Mouse (Mus musculus): ENCODE data around the gene Fbll1.
"Not testable (repeated sequence)": the region's sequence is repeated elsewhere in the genome, so short reads cannot be mapped to it uniquely, and the experiment has no call there.

Fbll1 gene

GRCm38 (mm10) chr11:35798874-35799273, at the start of gene Fbll1:
Gene Fbll1 (minus strand): TSS chr11:35798884.
- DNase-seq (ENCODE audit: low read depth, low spot score) = peak; percentile 67

GRCm38 (mm10) chr11:35844299-35844698, 45.6 kb upstream of the Fbll1 start:
- DNase-seq (ENCODE audit: low read depth, low spot score) = no peak

DNA sequence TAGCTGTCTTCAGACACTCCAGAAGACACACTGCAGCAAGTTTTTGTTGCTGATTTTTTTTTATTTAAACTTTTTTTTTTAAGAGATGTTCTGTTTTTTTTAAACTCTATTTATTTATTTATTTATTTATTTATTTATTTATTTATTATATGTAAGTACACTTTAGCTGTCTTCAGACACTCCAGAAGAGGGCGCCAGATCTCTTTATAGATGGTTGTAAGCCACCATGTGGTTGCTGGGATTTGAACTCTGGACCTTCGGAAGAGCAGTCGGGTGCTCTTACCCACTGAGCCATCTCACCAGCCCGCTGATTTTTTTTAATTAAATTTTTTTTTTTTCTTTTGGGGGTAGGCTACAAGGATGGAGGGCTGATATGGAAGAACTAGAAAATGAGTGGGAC, 43.9 kb upstream of the Fbll1 start:
- not testable (repeated sequence) for DNase-seq (ENCODE audit: low read depth, low spot score)

DNA sequence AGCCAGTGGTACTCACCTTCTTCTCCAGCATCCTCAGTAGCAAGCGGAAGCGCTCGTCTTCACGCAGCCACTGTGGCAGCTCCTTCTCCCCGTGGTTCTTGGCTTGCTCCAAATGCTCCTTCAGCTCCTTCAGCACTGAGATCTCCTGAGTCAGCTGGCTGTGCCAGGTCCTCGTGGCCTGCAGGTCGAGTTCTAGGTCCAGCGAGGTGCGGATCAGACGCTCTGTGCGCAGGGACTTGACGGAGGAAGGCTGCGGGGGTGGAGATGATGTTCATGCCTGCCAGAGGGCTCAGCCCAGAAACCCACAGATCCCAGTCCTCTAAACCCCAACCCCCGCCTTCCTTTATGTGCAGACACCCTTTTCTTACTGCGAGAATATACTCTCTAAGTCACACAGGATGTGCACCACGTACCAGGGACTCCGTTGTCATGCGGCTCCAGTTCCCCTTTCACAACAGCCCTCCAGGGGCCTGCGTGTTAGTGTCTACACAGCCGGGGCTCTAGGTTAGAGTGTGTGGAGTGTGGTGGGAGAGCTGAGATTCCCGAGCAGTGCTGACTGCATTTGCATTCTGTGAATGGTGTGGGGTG, 43.1 kb upstream of the Fbll1 start:
- no peak for DNase-seq (ENCODE audit: low read depth, low spot score)

GRCm38 (mm10) chr11:35840806-35841205, 42.1 kb upstream of the Fbll1 start:
- DNase-seq (ENCODE audit: low read depth, low spot score) = not testable (repeated sequence)

DNA sequence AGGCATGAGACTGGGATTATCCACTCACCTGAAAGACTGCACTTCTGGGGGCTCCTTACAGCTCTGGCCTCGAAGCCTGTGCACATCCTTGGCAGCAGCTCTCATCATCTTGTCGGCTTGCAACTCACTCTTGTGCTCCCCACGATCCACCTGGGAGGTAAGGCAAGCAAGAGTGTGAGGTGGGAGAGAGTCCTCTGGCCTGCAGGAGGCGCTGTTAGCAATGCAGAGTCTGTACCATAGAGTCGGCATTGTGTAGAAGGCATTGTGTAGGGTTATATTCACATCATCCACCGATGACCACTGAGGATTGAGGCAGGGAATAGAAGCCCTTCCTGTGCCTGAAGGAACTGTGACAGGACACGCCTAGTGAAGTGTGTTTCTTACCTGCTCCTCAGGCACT, 41.6 kb upstream of the Fbll1 start:
- no peak for DNase-seq (ENCODE audit: low read depth, low spot score)

- DNase-seq (ENCODE audit: low read depth, low spot score) = peak; percentile 81
Observed at GRCm38 (mm10) chr11:35838345-35839338, 40.0 kb upstream of the Fbll1 start.

DNA sequence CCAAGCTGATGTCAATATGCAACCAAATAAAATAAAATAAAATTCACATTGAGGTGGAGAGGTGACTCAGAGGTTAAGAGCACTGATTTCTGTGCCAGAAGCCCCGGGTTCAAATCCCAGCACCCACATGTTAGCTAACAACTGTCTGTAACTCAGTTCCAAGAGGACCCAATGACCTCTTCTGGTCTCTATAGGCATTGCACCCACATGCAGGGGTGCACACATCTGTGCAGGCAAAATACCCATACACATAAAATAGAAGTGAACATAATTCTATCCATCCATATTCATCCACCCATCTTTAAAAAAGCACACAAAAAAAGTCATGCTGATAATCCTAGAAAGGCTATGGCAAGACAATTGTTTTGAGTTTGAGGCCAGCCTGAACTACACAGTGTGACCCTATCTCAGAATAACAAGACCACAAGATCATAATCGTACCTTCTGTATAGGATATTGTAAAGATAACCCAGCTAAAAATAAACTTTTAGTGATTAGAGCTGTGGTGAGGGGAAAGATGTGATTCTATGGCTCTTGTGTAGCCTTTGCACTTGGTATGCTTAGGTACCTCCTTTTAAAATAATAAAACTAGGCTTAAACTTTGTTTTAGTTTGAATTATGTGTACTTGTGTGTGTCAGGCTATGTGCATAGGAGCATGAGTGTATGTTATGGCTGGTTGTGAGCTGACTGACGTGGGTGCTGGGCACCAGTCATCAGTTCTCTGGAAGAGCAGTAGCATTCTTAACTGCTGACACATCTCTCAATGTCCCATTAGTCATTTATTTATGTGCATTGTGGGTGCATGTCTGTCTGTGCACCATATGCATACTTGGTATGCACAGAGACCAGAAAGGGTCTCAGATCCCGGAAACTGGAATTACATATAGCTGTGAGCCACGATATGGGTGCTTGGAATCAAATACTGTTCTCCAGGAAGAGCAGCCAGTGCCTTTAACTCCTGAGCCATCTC, 38.8 kb upstream of the Fbll1 start:
- DNase-seq (ENCODE audit: low read depth, low spot score) = no peak

- DNase-seq (ENCODE audit: low read depth, low spot score) = peak; percentile 88
Observed at GRCm38 (mm10) chr11:35834022-35834760, 35.5 kb upstream of the Fbll1 start, which contains the start of gene Rars. Gene Rars (minus strand): TSS chr11:35834506.

DNA sequence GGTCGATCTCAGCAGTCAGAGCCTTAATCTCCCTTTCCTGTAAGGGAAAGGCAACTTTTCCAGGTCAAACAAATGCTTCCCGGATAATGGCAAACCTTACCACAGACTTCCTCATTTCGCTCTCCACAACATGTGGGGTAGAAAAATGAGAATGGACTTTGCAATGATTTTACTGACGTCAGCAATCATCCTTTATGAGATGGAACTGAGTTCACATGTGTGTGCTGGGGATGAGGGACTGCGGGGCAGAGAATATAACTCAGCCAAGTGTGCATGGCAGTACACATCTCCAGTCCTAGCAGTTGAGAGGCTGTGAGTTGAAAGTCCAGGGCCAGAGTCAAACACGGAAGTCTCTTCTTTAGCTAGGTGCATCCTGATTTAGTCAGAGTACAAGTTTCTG, 34.6 kb upstream of the Fbll1 start:
- DNase-seq (ENCODE audit: low read depth, low spot score) = no peak

DNA sequence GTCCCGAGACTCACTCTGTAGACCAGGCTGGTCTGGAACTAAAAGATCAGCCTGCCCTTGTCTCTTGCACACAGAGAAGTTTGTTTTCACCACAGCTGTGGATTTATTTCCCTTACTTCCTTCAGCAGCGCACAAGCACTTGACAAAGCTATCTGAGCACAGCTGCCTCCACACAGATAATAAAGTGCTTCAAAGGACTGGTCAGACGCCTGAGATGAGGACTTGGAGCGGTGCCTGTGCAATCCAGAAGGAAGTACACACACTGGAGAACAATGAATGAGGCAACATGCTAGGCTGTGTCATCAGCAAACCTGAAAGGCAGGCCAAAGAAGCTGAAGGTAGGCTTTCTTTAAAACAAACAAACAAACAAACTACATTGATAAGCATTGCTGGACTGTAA, 33.5 kb upstream of the Fbll1 start:
- DNase-seq (ENCODE audit: low read depth, low spot score) = no peak

GRCm38 (mm10) chr11:35827714-35828113, 29.0 kb upstream of the Fbll1 start:
- no peak for DNase-seq (ENCODE audit: low read depth, low spot score)

DNA sequence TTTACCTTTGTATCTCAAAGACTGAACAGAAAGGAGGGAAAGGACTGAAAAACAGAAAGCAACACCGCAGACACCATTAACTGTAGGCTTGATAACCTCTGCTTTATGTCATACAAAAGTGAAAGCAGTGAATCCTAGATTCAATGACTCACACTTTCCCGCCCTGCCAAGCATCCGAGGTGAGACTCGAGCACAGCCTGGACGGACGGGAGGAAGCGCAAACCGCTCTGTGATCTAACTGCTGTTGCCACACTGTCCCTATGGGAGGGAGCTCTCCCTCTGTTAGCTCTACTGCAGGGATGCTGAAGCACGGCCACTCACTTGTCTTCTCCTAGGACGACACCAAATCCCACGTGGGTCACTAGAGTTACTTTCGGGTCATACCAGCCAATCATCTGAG, 17.6 kb upstream of the Fbll1 start:
- no peak for DNase-seq (ENCODE audit: low read depth, low spot score)

- no peak for DNase-seq (ENCODE audit: low read depth, low spot score)
Observed at GRCm38 (mm10) chr11:35811458-35811857, 12.8 kb upstream of the Fbll1 start.

- no peak for DNase-seq (ENCODE audit: low read depth, low spot score)
Observed at GRCm38 (mm10) chr11:35801332-35801731, 2.6 kb upstream of the Fbll1 start.

- no peak for DNase-seq (ENCODE audit: low read depth, low spot score)
Observed at GRCm38 (mm10) chr11:35798495-35798820, 226 bp downstream of the Fbll1 start.

DNA sequence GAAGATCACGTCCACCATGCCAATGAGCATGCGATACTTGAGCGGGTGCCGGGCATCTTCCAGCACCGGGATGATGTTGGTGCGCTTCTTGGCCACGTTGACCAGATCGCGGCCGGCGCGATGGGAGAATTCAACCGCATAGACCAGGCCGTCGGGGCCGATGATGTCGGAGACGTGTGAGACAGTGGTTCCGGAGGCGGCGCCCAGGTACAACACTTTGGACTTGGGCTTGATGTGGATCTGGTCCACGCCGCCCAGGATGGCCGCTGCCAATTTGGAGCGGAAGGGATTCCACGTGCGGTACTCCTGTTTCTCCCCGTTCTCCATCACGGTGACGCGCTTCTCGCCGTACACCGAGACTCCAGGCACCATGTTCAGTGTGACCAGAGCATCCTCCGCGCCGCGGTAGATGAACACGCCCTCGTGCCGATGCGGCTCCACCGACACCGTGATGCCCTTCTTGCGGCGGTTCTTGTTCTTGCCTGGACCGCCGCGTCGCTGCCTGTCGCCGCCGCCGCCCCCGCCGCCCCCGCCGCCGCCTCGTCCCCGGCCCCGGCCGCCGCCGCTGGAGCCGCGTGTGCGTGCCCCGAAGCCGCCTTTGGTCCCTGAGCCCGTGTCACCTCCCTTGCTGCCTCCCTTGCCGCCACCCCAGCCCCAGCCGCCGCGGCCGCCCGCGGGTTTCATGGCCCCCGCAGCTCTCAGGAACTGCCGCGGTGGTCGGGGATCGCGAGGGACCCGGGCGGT, 761 bp downstream of the Fbll1 start:
- DNase-seq (ENCODE audit: low read depth, low spot score) = no peak

DNA sequence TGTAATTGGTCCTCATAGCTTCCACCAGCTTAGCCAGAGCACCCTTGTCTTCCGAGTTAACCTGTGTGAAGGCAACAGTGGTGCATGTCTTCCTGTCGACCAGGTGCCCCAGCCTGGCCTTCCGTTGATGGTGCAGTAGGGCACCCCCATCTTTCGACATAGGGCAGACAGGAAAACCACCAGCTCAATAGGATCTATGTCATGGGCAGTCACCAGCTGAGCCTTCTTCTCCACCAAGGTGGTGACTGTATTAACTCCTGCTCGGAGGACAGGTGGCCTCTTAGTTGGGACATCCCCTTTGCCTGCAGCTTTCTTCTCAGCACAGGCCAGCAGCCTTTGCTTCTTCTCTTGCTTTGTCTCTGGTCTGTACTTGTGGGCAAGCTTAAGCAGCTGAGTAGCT, 5.9 kb downstream of the Fbll1 start:
- not testable (repeated sequence) for DNase-seq (ENCODE audit: low read depth, low spot score)

DNA sequence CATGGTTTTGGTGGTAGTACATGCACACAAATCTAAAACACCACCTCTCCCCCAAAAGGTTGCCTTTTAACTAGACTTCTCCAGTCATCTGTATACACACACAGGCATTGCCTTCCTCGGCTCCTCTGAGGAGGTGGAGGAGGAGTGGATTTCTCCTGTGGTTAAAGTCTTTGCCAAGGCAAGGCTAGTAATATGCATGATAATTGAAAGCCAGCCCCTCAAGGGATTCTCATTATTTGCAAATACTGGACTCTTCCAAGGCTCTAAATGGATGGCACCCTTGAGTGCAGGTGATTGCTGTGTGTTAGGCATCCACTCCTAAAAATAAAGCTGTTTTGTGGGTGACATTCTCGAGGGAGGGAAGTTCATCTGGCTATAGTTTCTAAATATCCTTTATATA, 10.2 kb downstream of the Fbll1 start:
- DNase-seq (ENCODE audit: low read depth, low spot score) = no peak

DNA sequence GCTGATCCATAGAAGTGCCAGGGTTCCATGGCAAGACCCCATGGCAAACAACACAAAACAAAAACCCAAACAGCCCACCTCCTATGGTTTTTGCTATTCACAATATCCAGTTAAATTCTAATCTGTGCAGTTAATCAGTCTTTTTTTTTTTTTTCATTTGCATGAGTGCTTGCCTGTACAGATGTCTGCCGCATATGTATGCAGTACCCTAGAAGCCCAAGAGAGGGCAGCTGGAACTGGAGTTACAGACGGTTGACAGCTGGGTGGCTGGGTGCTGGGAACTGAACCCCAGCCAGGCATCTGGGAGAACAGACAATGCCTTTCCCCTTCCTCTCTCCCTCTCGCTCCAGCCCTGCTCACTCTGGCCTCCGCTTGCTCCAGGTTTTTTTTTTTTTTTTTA, 14.1 kb downstream of the Fbll1 start:
- no peak for DNase-seq (ENCODE audit: low read depth, low spot score)

All from embryo, embryonic 11.5 days (tissue).